Mouse (Mus musculus): ENCODE results near the gene Pga5. TPM values are rescaled to one million over a fixed set of nuclear protein-coding genes. Genes with fewer than 3 reads are reported as not detected.
A peak's percentile ranks its signal among the peaks of the same experiment; 100 is the strongest.

Pga5 gene
- polyA plus RNA-seq, 1 experiment from 2014 or later: not detected

DNA sequence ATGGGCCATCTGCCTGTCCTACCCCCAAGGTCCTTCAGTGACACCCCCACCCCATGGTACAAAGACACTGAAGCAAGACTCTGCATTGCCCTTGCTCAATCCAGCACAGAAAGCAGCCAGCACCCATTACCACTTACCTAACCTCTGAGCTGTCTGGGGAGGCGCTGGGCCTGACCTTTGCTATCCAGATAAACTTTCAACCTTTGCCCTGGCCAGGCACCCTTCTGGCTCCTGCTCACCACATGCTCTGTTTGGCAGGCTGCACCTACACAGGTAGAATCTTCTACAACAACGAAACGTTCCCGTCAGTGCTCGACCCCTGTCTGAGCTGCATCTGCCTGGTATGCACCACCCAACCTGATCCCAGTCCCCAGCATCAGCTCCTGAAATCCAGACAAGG lies 20.1 kb downstream of the Pga5 start:
- H3K4me1 ChIP-seq: 0 out of 2 replicates have a peak, but pooled peaks cover 8% of the 10 kb centered on the region
- H3K36me3 ChIP-seq: no peaks in the 10 kb centered on the region
- WGBS: 82% methylated on average over 5 of the region's 5 CpGs
- H3K27ac ChIP-seq: no peak overlapping the region
- H3K27me3 ChIP-seq: no peaks in the 10 kb centered on the region
- ATAC-seq (replicated peaks; ENCODE audit: low FRiP score): no peak
- no peaks in the 10 kb centered on the region for H3K9me3 ChIP-seq (replicated peaks)
- no peak overlapping the region for H3K4me2 ChIP-seq
- H3K9ac ChIP-seq: no peak overlapping the region
- H3K4me3 ChIP-seq (replicated peaks): no peak overlapping the region

DNA sequence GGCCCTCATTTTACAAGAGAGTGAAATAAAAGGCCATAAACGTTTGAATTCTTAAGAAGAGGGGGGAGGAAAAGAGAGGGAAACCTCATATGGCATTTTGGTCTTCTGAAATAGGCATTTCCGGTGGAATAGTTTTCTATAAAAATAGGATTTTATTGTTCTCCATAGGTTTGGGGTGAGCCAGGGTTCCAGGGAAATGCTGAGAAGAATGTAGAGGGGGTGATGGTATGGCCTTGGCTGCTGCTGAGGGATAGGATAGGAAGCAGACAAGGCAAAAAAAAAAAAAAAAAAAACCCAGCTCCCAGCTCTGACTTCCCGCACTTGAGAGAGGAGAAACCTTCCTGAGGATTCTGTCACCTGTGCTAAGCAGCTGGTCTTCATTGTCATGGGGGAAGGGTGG lies 21.8 kb downstream of the Pga5 start:
- 32% methylated on average over 3 of the region's 3 CpGs for WGBS
- no peak overlapping the region for H3K4me3 ChIP-seq (replicated peaks)

DNA sequence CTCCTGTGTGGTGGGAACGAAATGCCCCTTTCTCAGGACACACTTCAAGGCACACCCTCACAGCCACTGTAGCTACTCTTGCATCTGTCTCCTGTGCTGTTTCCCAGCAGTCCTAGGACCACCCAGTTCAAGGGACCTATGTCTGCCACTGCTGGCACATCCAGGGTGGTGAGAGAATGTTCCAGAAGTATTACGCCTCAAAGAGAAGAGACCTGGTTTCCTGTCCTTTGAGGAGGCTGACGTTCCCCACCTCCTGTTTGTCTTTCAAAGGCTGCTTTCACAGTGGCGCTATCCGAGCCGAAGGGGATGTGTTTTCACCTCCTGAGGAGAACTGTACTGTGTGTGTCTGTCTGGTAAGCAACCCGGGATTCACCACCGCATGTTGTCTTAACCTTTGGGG lies 29.7 kb downstream of the Pga5 start:
- no peaks in the 10 kb centered on the region for H3K4me1 ChIP-seq
- no peaks in the 10 kb centered on the region for H3K36me3 ChIP-seq
- no peak overlapping the region for H3K9ac ChIP-seq
- no peak for ATAC-seq (replicated peaks; ENCODE audit: low FRiP score)
- 60% methylated on average over 8 of the region's 8 CpGs for WGBS
- no peaks in the 10 kb centered on the region for H3K9me3 ChIP-seq (replicated peaks)
- H3K27ac ChIP-seq: no peak overlapping the region
- no peak overlapping the region for H3K4me2 ChIP-seq
- no peak overlapping the region for H3K4me3 ChIP-seq (replicated peaks)
- H3K27me3 ChIP-seq: no peaks in the 10 kb centered on the region

More for the DNA sequence above, 21.8 kb downstream of the Pga5 start:
- no peak for ATAC-seq (replicated peaks; ENCODE audit: low FRiP score)
- Histone ChIP-seq H3K4me1 (0 out of 2 replicates have a peak, but pooled peaks cover 8% of the 10 kb centered on the region), H3K9me3 (replicated peaks) (no peaks in the 10 kb centered on the region), H3K4me2 (no peak overlapping the region), H3K36me3 (no peaks in the 10 kb centered on the region), H3K27me3 (no peaks in the 10 kb centered on the region), H3K27ac (0 out of 2 replicates have a peak overlapping the region, but pooled peaks have one; percentile 45), H3K9ac (no peak overlapping the region)

DNA sequence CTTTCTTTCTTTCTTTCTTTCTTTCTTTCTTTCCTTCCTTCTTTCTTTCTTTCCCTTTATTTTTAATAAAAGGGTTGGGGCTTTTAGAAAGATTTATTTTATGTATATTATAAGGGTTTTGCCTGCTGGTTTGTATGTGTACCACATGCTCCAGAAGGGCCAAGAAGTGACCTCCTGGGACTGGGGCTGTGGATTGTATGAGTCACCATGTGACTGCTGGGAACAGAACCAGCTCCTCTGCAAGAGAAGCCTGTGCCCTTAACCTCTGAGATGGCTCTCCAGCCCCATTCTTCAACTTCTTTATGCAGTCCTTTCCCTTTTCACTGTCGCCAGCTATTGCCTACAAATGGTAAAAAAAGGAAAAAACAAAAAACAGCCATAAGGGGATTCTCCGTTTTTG lies 32.3 kb downstream of the Pga5 start:
- Histone ChIP-seq H3K36me3 (no peaks in the 10 kb centered on the region), H3K4me2 (no peak overlapping the region), H3K4me3 (replicated peaks) (no peak overlapping the region), H3K27ac (no peak overlapping the region), H3K4me1 (peaks cover 2% of the 10 kb centered on the region; the same call in 1 of the 2 replicates), H3K27me3 (no peaks in the 10 kb centered on the region), H3K9me3 (replicated peaks) (no peaks in the 10 kb centered on the region), H3K9ac (no peak overlapping the region)
- WGBS: 82% methylated on average over 2 of the region's 2 CpGs
- no peak for ATAC-seq (replicated peaks; ENCODE audit: low FRiP score)

DNA sequence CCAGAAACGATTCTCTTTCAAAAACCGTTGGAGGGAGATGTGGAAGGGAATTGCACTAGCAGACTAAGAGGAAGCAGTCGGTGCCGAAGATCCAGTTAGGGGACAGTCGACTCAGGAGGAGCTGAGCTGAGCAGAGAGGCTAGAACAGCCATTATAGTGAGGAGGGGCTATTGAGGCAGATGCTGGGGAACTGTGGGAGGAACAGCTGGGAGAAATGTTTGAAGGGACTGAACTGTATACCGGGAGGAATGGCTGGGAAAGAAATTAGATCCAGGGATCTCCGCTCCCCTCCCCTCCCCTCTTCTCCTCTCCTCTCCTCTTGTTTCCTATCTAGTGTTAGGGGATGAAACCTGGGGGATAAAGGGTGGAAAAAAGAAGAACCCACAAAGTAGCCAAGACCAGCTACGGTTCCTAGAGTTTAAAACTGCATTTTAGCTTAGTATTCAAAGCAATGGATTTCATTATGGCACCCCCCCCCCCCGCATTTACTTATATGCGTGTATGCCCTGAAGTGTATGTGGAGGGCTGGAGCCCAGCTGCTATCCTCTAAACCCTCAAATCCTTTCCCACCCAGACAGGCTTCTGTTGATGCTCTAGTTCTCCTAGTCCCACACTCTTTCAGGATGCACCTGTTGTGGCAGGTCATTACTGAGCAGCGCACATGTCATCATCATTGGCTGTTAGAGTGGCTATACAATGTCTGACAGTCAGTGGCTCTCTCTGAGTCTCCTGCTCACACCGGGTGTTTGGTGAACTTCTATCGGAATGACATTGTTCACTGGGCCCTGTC lies 37.1 kb downstream of the Pga5 start:
- WGBS: 35% methylated on average over 13 of the region's 13 CpGs
- H3K4me3 ChIP-seq (replicated peaks): 0 out of 2 replicates have a peak overlapping the region, but pooled peaks have one; percentile 4
- peak overlapping the region; percentile 43 for H3K4me2 ChIP-seq
- H3K27me3 ChIP-seq: peaks cover 3% of the 10 kb centered on the region
- no peaks in the 10 kb centered on the region for H3K9me3 ChIP-seq (replicated peaks)
- 0 out of 2 replicates have a peak, but pooled peaks have one; percentile 54 for ATAC-seq (replicated peaks; ENCODE audit: low FRiP score)
- H3K9ac ChIP-seq: no peak overlapping the region
- H3K27ac ChIP-seq: no peak overlapping the region
- H3K4me1 ChIP-seq: peaks cover 5% of the 10 kb centered on the region; the same call in 1 of the 2 replicates
- H3K36me3 ChIP-seq: no peaks in the 10 kb centered on the region

DNA sequence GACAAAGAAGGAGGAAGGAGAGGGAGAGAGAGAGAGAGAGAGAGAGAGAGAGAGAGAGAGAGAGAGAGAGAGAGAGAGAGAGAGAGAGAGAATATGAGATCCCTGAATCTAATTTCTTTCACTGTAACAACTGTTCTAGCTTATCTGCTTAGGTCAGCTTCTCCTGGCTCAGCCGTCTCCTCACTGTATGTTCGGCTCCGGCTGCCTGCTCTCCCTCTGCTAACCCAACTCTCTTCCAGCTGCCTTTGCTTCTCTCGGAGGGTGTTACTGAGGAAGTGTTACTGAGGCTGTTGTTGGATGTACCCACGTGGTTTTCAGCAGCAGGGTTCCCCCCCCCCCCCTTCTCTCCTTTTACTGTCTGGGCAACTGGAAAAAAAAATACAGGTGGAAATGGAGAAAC lies 37.8 kb downstream of the Pga5 start:
- H3K9ac ChIP-seq: no peak overlapping the region
- no peak overlapping the region for H3K4me3 ChIP-seq (replicated peaks)
- WGBS: 3% methylated on average over 5 of the region's 5 CpGs
- ATAC-seq (replicated peaks; ENCODE audit: low FRiP score): no peak
- no peak overlapping the region for H3K27ac ChIP-seq
- H3K4me2 ChIP-seq: peak overlapping the region; percentile 43
- H3K36me3 ChIP-seq: no peaks in the 10 kb centered on the region
- peaks cover 8% of the 10 kb centered on the region for H3K4me1 ChIP-seq
- H3K27me3 ChIP-seq: peaks cover 9% of the 10 kb centered on the region
- H3K9me3 ChIP-seq (replicated peaks): no peaks in the 10 kb centered on the region

DNA sequence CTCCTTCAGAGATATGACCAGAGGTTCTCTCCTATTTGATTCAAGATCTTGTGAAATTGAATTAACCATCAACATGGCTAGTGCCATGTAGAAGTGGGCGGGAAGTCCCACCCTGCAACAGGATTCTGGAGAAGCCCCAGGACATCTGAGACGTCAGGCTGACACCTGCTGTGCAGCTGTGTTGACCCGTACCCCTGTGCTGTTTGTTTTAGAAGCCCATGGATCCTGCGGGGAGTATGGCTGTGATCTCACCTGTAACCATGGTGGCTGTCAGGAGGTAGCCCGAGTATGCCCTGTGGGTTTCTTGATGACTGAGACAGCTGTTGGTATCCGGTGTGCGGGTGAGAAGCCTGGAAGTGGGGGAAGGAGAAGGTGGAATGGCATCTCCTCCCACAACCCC lies 40.0 kb downstream of the Pga5 start:
- 41% methylated on average over 7 of the region's 7 CpGs for WGBS

DNA sequence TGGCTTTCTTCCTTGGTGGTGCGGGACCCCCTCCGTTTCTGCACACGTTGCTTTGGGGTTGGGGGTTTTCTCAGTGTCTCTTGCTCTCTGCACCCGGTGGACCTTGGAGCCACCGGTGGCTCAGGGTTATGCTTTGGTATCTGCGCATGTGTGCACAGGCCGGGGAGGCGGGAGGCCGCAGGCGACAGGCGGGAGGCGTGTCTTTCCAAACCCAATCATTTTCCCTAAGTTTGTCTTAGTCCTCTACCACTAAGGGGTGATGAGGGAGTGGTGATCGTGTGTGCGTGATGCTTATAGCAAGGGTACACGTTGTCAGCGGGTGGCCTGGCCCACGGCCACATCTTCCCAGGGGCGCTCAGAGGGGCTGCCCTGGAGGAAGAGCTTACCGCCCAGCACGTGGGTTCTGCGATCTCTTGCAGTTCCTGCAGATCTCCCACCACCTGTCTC lies 43.0 kb downstream of the Pga5 start:
- peaks cover 27% of the 10 kb centered on the region for H3K36me3 ChIP-seq
- 2% methylated on average over 21 of the region's 21 CpGs for WGBS

More for the DNA sequence above, 40.0 kb downstream of the Pga5 start:
- Histone ChIP-seq H3K9ac (no peak overlapping the region), H3K4me2 (no peak overlapping the region), H3K4me1 (peaks cover 23% of the 10 kb centered on the region), H3K27me3 (peaks cover 10% of the 10 kb centered on the region), H3K36me3 (peaks cover under 1% of the 10 kb centered on the region; the same call in 1 of the 2 replicates), H3K27ac (no peak overlapping the region), H3K9me3 (replicated peaks) (no peaks in the 10 kb centered on the region), H3K4me3 (replicated peaks) (no peak overlapping the region)
- no peak for ATAC-seq (replicated peaks; ENCODE audit: low FRiP score)

DNA sequence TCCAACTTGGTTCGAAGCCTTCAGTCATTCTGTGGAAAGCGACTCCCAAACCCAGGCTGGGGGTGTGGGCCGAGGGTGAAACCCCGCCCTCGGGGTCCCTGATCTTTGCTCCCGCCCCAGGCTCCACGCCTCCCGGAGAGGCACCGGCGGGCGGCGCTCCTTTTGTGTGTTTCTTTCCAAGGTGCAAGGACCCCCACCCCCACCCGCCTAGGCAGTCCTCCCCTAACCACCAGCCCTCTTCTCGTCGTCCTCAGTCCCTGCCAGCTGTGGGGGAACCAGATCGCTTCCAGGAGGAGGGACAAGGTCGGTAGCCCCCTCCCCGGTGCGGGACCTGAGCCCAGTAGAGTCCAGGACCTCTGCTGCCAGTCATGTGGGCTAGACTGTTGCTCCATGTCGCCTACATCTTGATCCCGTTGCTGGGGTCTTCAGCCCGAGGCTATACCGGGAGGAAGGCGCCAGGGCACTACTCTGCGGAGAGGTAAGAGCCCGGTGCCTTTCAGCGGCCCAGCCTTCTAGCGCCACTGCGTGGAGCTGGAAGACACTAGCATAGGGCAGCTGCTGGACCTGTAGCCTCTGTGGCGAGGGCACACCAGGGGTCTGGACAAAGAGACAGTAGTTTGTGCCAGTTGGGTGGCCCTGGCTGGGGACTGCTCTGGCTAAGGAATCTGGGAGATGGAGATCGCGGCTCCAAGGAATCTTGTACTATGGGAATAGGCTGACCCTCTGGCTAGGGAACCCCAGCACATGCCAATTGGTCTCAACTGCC lies 43.6 kb downstream of the Pga5 start, which contains the start of gene Vwce:
TSS of gene Vwce (plus strand) at position 108 of the 766 bp plus-strand sequence.
- peaks cover 10% of the 10 kb centered on the region for H3K27me3 ChIP-seq
- WGBS: 1% methylated on average over 32 of the region's 32 CpGs
- no peaks in the 10 kb centered on the region for H3K9me3 ChIP-seq (replicated peaks)
- H3K27ac ChIP-seq: peak within 1 kb of the TSS; percentile 30; the same call in 1 of the 2 replicates
- H3K4me1 ChIP-seq: peaks cover 18% of the 10 kb centered on the region
- H3K36me3 ChIP-seq: peaks cover 33% of the 10 kb centered on the region
- peak within 1 kb of the TSS; percentile 47 for H3K4me3 ChIP-seq (replicated peaks)
- H3K4me2 ChIP-seq: peak within 1 kb of the TSS; percentile 87
- peak; percentile 81 for ATAC-seq (replicated peaks; ENCODE audit: low FRiP score)
- H3K9ac ChIP-seq: peak within 1 kb of the TSS; percentile 43

More for the DNA sequence above, 43.0 kb downstream of the Pga5 start:
- H3K27me3 ChIP-seq: peaks cover 10% of the 10 kb centered on the region
- H3K4me1 ChIP-seq: peaks cover 18% of the 10 kb centered on the region
- ATAC-seq (replicated peaks; ENCODE audit: low FRiP score): peak; percentile 89
- H3K27ac ChIP-seq: peak overlapping the region; percentile 30; the same call in 1 of the 2 replicates
- H3K9ac ChIP-seq: peak overlapping the region; percentile 43
- H3K4me3 ChIP-seq (replicated peaks): peak overlapping the region; percentile 47
- H3K4me2 ChIP-seq: peak overlapping the region; percentile 87
- H3K9me3 ChIP-seq (replicated peaks): no peaks in the 10 kb centered on the region
